Mouse (Mus musculus): ENCODE measurements around the gene Etv2. TPM values are rescaled to one million over a fixed set of nuclear protein-coding genes. Genes with fewer than 3 reads are reported as not detected.
A peak's percentile ranks its signal among the peaks of the same experiment; 100 is the strongest.

Etv2 gene
- polyA plus RNA-seq, 1 experiment, result not detected

DNA sequence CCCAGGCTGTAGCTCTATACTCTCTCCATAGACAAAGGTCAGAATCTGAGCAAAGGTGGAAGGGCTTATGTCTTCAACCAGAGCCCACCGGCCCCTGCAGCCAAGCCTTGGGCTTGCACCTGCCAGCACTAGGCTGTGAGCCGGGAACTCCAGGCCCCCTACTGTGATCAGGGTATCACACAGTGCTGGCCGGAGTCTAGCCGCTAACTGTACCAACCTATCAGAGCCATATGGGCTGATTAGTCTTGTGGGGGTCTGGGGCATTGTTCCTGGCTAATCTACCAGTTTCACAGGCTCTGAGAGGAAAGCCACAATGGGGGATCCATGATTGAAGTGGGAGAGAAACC is 44.1 kb downstream of the Etv2 start:
- Histone ChIP-seq H3K4me3 (replicated peaks; ENCODE audit: extremely low read depth, low read depth, low read length) (no peak overlapping the region), H3K4me1 (ENCODE audit: control insufficient read depth, insufficient read depth, low read length) (peaks cover 15% of the 10 kb centered on the region)
- TF ChIP-seq POLR2A (IDR thresholded peaks at IDR 0.05; ENCODE audit: borderline replicate concordance, extremely low read depth, low read depth, low read length) (no peak), CTCF (IDR thresholded peaks at IDR 0.05; ENCODE audit: insufficient read depth, low read length) (no peak)
- no peak for DNase-seq
- WGBS, result 75% methylated on average over 4 of the region's 4 CpGs

DNA sequence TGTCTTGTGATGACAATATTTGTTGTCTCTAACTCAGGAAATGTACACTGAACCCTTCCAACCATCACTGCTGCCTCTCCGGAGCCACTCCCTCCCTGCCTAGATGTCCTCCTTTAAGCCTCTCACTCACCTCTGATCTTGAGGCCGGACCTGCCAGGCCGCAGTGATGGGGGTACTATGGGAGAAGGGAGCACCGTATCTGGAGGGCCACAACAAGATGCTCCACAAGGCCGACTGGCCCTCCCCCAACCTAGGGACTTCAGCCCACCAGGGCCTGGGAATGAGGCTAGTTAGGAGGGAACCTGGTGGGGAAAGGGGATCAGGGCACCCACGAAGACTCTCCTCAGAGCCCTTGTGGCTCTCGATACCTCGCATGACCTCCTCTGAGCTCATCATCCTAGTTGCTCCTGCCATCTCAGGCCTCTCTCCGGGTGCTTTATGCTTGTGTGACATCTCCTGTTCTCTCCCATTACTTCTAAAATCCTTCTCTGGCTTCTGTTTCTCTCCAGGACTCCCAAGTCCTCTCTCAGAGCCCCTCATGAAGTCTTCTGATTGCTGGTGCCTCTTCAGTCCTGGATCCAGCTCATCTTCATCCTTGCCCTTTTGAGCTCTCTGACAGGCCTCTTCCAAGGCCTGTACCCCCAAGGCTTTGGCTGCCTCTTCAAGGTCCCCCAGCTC is 44.6 kb downstream of the Etv2 start:
- TF ChIP-seq CTCF (IDR thresholded peaks at IDR 0.05; ENCODE audit: insufficient read depth, low read length) (no peak), POLR2A (IDR thresholded peaks at IDR 0.05; ENCODE audit: borderline replicate concordance, extremely low read depth, low read depth, low read length) (no peak)
- DNase-seq, result no peak
- peaks cover 15% of the 10 kb centered on the region for H3K4me1 ChIP-seq (ENCODE audit: control insufficient read depth, insufficient read depth, low read length)
- WGBS, result 83% methylated on average over 9 of the region's 9 CpGs
- H3K4me3 ChIP-seq (replicated peaks; ENCODE audit: extremely low read depth, low read depth, low read length), result no peak overlapping the region

DNA sequence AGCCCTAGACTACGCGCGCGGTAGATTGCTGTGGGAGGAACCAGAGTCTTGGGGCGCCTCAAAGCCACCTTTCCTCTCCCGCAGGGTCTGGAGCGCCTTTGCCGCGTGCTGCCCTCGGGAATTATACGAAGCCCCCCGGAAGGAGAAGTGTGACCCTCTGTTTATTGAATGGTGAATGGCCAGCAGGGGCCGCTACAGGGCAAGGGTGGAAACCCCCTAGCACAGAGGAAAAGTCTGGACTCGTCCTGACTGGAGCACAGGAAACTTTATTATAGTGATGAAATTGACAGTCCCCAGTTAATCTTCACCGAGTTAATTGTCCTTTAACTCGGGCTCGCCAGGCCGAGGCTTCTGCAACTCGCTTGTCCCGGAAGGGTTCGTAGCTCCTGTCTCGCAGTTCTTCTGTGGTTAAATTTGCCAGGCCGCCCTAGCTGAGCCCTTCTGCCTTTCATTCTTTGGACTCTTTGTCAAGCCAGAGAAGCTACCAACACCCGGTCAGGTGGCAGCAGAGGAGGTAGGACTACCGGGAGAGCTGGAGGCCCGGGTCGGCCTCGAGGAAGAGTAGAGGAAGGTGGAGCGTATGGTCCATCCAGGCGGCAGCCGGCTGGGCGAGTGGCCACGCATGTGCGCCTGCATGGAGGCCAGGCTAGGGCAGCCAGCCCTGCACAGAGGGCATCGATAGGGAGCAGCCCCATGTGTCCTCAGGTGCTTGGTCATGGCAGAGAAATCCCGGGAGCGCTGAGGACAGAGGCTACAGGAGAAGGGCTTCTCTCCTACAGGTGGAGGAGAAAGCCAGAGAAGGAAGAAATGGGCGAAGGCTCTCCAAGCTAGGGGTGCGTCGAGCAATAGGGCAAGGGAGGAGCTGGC is 46.0 kb downstream of the Etv2 start:
- WGBS, result 23% methylated on average over 40 of the region's 40 CpGs
- no peak for TF ChIP-seq POLR2A (IDR thresholded peaks at IDR 0.05; ENCODE audit: borderline replicate concordance, extremely low read depth, low read depth, low read length)
- peak; percentile 87 for TF ChIP-seq CTCF (IDR thresholded peaks at IDR 0.05; ENCODE audit: insufficient read depth, low read length)
- peak; percentile 90 for DNase-seq
- Histone ChIP-seq H3K4me3 (replicated peaks; ENCODE audit: extremely low read depth, low read depth, low read length) (peak overlapping the region; percentile 88), H3K4me1 (ENCODE audit: control insufficient read depth, insufficient read depth, low read length) (peaks cover 15% of the 10 kb centered on the region)

DNA sequence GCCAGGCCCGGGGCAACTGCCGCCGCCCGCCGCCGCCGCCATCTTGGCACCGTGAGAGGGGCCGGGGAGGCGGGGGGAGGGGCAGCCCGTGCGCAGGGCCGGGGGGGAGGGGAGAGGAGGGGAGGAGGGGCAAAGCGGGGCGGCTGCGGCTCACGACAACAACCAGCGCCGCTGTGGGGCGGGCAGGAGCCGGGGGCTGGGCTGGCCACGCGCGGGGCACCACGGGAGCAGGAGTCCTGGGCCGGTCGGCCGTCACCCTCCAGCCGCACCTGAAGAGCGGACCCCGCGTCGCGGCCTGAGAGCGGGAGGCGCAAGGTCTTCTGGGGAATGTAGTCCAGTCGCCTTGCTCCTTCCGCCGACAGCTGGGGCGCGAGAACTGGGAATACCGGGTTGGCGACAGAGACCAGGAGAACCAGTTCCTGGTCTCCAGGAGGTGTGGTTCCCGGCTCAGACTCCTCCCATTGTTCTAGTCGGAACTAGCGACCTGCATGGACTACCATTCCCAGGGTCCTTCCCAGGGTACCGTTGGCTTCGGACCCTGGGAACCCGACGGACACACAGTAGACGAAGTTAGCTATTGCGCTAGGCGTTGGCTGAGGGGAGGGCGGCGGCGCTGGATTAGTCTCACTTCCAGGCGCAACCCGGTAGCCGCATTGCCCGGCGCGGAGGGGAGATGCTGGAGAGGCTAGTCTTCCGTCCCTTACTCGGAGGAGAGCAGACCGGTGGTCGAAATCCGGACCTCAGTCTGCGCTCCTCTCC is 46.8 kb downstream of the Etv2 start, which contains the start of gene Kmt2b:
TSS of gene Kmt2b (minus strand) at position 51 of the 759 bp plus-strand sequence.
- Histone ChIP-seq H3K4me3 (replicated peaks; ENCODE audit: extremely low read depth, low read depth, low read length) (peak within 1 kb of the TSS; percentile 88), H3K4me1 (ENCODE audit: control insufficient read depth, insufficient read depth, low read length) (peaks cover 15% of the 10 kb centered on the region)
- under 1% methylated on average over 52 of the region's 68 CpGs for WGBS
- peak; percentile 95 for DNase-seq
- TF ChIP-seq POLR2A (IDR thresholded peaks at IDR 0.05; ENCODE audit: borderline replicate concordance, extremely low read depth, low read depth, low read length) (peak; percentile 87; the same call in 1 of the 2 replicates), CTCF (IDR thresholded peaks at IDR 0.05; ENCODE audit: insufficient read depth, low read length) (no peak)

DNA sequence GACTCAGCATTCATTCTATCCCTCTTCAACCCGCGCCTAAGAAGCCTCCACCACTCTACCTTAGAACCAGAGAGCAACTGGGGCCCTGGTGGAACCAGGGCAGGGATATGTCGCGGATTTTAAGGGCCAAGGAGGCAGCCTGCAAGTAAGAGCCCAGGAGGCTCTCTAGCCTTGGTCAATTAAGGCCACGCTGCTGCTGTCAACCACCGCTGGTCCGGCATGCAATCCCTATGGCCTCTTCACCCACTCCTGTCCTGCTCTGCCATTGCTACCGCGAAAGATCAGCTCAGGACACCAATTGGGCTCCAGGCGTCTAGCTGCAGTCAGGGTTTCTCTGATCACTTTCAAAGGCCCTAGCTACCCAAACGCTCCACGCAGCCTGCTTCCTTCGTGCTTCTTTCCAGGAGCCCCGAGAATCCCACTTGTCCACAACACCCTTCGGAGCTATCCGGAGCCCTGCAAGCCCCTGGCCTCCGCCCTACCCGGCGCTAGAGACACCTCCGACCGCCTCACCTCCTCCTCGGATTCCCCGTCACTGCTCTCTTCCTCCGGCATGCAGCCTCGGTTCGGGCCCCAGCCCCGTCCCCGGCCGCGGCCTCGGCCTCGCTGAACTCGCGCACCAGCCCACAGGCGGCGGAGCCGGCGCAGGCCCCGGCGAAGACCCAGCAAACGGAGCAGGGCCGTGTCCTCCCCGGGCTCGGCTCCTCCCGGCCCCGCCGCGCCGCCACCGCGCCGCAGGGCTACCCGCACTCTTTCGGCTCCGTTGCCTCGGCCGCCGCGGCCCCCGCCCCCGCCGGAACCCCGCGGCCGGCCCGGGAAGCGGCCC is 47.6 kb downstream of the Etv2 start:
- WGBS, result under 1% methylated on average over 50 of the region's 67 CpGs
- peak; percentile 70 for DNase-seq
- Histone ChIP-seq H3K4me1 (ENCODE audit: control insufficient read depth, insufficient read depth, low read length) (peaks cover 13% of the 10 kb centered on the region), H3K4me3 (replicated peaks; ENCODE audit: extremely low read depth, low read depth, low read length) (peak overlapping the region; percentile 69)
- TF ChIP-seq POLR2A (IDR thresholded peaks at IDR 0.05; ENCODE audit: borderline replicate concordance, extremely low read depth, low read depth, low read length) (no peak), CTCF (IDR thresholded peaks at IDR 0.05; ENCODE audit: insufficient read depth, low read length) (no peak)

DNA sequence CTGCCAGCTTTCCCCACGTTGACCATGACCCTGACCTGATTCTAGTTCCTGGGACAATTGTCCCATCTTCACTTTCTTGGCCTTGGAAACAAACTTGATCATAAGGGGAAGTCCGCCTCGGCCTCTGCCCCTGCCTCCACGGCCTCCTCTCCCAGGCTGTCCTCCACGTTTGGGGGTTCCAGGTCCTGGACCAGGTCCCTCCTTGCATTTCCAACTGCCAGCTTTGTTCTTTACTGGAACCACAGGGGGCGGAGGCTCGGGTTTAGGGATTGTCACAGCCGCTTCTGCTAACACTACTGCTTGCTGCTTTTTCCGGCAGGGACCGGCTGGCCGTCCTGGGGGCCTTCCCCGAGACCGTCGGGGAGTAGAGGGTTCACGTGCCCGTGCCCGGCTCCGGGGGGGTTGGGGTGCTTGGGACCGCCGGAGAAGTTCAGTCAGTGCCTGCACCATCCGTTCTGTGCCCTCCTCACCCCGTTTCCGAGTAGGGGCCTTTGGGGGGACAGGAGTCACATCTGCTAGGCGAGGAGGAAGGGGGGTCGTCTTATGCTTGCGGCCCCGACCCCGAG is 49.1 kb downstream of the Etv2 start:
- TF ChIP-seq POLR2A (IDR thresholded peaks at IDR 0.05; ENCODE audit: borderline replicate concordance, extremely low read depth, low read depth, low read length) (no peak), CTCF (IDR thresholded peaks at IDR 0.05; ENCODE audit: insufficient read depth, low read length) (no peak)
- H3K4me3 ChIP-seq (replicated peaks; ENCODE audit: extremely low read depth, low read depth, low read length), result no peak overlapping the region
- 87% methylated on average over 28 of the region's 28 CpGs for WGBS
- no peak for DNase-seq
- peaks cover 11% of the 10 kb centered on the region; the same call in 1 of the 2 replicates for H3K4me1 ChIP-seq (ENCODE audit: control insufficient read depth, insufficient read depth, low read length)

DNA sequence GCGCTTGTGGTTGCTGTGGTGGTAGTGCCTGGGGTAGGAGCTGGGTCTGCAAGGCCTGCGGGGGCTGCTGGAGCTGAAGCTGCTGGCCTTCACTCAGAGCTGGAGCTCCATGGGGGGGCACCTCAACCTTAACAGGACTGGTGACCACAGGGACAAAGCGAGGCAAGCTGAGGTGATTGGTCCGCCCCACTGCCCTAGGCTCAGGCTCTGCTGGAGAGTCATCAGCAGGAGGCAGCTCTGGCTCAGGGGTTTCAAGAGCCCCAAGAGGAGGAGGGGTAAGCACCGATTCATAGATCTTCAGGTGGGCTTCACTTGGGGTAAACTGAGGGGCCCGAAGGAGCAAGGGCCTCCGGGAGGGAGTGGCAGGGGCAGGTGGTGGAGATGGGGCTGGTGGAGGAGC is 50.5 kb downstream of the Etv2 start:
- Histone ChIP-seq H3K4me1 (ENCODE audit: control insufficient read depth, insufficient read depth, low read length) (peaks cover 11% of the 10 kb centered on the region; the same call in 1 of the 2 replicates), H3K4me3 (replicated peaks; ENCODE audit: extremely low read depth, low read depth, low read length) (no peak overlapping the region)
- WGBS, result 93% methylated on average over 7 of the region's 7 CpGs
- no peak for DNase-seq
- TF ChIP-seq CTCF (IDR thresholded peaks at IDR 0.05; ENCODE audit: insufficient read depth, low read length) (no peak), POLR2A (IDR thresholded peaks at IDR 0.05; ENCODE audit: borderline replicate concordance, extremely low read depth, low read depth, low read length) (no peak)

DNA sequence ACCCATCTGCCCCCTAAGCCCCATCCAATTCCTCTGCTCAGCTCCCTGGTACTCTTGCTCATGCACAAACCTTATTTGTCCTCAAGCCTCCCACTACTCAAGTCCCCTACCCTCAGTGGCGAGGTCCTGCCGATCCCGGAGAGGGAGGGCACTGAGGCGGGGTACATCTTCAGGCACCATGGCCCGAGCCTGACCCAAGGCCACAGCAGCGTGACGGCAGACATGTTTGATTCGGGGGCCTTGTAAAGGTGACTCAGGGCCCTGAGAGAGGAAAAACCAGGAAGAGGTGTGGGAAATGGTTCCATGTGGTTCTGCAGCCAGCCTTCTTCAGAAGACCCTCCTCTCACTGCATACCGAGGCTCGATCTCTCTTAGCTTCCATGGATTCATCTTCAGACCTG is 51.3 kb downstream of the Etv2 start:
- WGBS, result 88% methylated on average over 10 of the region's 10 CpGs
- Histone ChIP-seq H3K4me3 (replicated peaks; ENCODE audit: extremely low read depth, low read depth, low read length) (no peak overlapping the region), H3K4me1 (ENCODE audit: control insufficient read depth, insufficient read depth, low read length) (0 out of 2 replicates have a peak, but pooled peaks cover 6% of the 10 kb centered on the region)
- TF ChIP-seq POLR2A (IDR thresholded peaks at IDR 0.05; ENCODE audit: borderline replicate concordance, extremely low read depth, low read depth, low read length) (no peak), CTCF (IDR thresholded peaks at IDR 0.05; ENCODE audit: insufficient read depth, low read length) (no peak)
- no peak for DNase-seq

Other genes with a start within 250 kb of the Etv2 start
- gene Tyrobp, start 222.1 kb downstream of the Etv2 start, polyA plus RNA-seq (2012; rRNA removed), result 328 and 425 TPM in 2 replicates
- 33.9 and 37.1 TPM in 2 replicates for gene Hcst, start 216.0 kb downstream of the Etv2 start, polyA plus RNA-seq (2012; rRNA removed)
- gene Nfkbid, start 214.1 kb downstream of the Etv2 start, polyA plus RNA-seq (2012; rRNA removed), result 7.2 and 8.6 TPM in 2 replicates
- 9.5 and 11.8 TPM in 2 replicates for gene Aplp1, start 190.3 kb downstream of the Etv2 start, polyA plus RNA-seq (2012; rRNA removed)
- gene Kirrel2, start 178.2 kb downstream of the Etv2 start, polyA plus RNA-seq (2012; rRNA removed), result not detected in 2 replicates
- gene Nphs1, start 177.5 kb downstream of the Etv2 start, polyA plus RNA-seq (2012; rRNA removed), result not detected in 2 replicates
- 0.12 TPM in 1 of 2 replicates, not detected in the other for gene Prodh2, start 142.2 kb downstream of the Etv2 start, polyA plus RNA-seq (2012; rRNA removed)
- 21.4 and 24.0 TPM in 2 replicates for gene Arhgap33, start 100.8 kb downstream of the Etv2 start, polyA plus RNA-seq (2012; rRNA removed)
- gene Hspb6, start 83.7 kb downstream of the Etv2 start, polyA plus RNA-seq (2012; rRNA removed), result 50.5 and 129 TPM in 2 replicates
- 10.2 and 12.4 TPM in 2 replicates for gene Proser3, start 83.6 kb downstream of the Etv2 start, polyA plus RNA-seq (2012; rRNA removed)
- 27.1 and 29.4 TPM in 2 replicates for gene Lin37, start 76.0 kb downstream of the Etv2 start, polyA plus RNA-seq (2012; rRNA removed)
- gene U2af1l4, start 72.6 kb downstream of the Etv2 start, polyA plus RNA-seq (2012; rRNA removed), result 47.6 and 50.1 TPM in 2 replicates
- gene Gm49396, start 72.5 kb downstream of the Etv2 start, polyA plus RNA-seq (2012; rRNA removed), result 2.2 and 3.9 TPM in 2 replicates
- 92.5 and 133 TPM in 2 replicates for gene Psenen, start 72.2 kb downstream of the Etv2 start, polyA plus RNA-seq (2012; rRNA removed)
- gene Igflr1, start 70.4 kb downstream of the Etv2 start, polyA plus RNA-seq (2012; rRNA removed), result 9.6 and 12.0 TPM in 2 replicates
- 49.9 and 58.6 TPM in 2 replicates for gene Kmt2b, start 47.1 kb downstream of the Etv2 start, polyA plus RNA-seq (2012; rRNA removed)
- gene Zbtb32, start 36.9 kb downstream of the Etv2 start, polyA plus RNA-seq (2012; rRNA removed), result 5.1 and 5.7 TPM in 2 replicates
- 8.5 and 8.6 TPM in 2 replicates for gene Upk1a, start 23.0 kb downstream of the Etv2 start, polyA plus RNA-seq (2012; rRNA removed)
- 183 and 273 TPM in 2 replicates for gene Cox6b1, start 9.7 kb downstream of the Etv2 start, polyA plus RNA-seq (2012; rRNA removed)
- 78.0 and 79.7 TPM in 2 replicates for gene Rbm42, start 14.5 kb upstream of the Etv2 start, polyA plus RNA-seq (2012; rRNA removed)
- 9.9 and 13.0 TPM in 2 replicates for gene Haus5, start 29.1 kb upstream of the Etv2 start, polyA plus RNA-seq (2012; rRNA removed)
- gene Pmis2, start 35.8 kb upstream of the Etv2 start, polyA plus RNA-seq (2012; rRNA removed), result not detected in 2 replicates
- not detected in 2 replicates for gene 2200002J24Rik, start 63.1 kb upstream of the Etv2 start, polyA plus RNA-seq (2012; rRNA removed)
- gene Atp4a, start 76.4 kb upstream of the Etv2 start, polyA plus RNA-seq (2012; rRNA removed), result not detected in 2 replicates
- 122 and 154 TPM in 2 replicates for gene Tmem147, start 93.7 kb upstream of the Etv2 start, polyA plus RNA-seq (2012; rRNA removed)
- 0.27 and 0.40 TPM in 2 replicates for gene Gapdhs, start 107.8 kb upstream of the Etv2 start, polyA plus RNA-seq (2012; rRNA removed)
- 3.8 and 60.4 TPM in 2 replicates for gene Sbsn, start 115.6 kb upstream of the Etv2 start, polyA plus RNA-seq (2012; rRNA removed)
- gene Dmkn, start 127.9 kb upstream of the Etv2 start, polyA plus RNA-seq (2012; rRNA removed), result 43.8 and 486 TPM in 2 replicates
- gene Krtdap, start 152.0 kb upstream of the Etv2 start, polyA plus RNA-seq (2012; rRNA removed), result 307 TPM in 1 of 2 replicates, not detected in the other
- 3.0 and 5.2 TPM in 2 replicates for gene Ffar2, start 187.9 kb upstream of the Etv2 start, polyA plus RNA-seq (2012; rRNA removed)
- gene Ffar3, start 220.3 kb upstream of the Etv2 start, polyA plus RNA-seq (2012; rRNA removed), result not detected in 2 replicates
- gene Ffar1, start 225.7 kb upstream of the Etv2 start, polyA plus RNA-seq (2012; rRNA removed), result 0.78 and 1.3 TPM in 2 replicates
- gene Cd22, start 244.5 kb upstream of the Etv2 start, polyA plus RNA-seq (2012; rRNA removed), result 14.4 and 19.3 TPM in 2 replicates

Data from lung, adult 2 months (tissue).